Mouse (Mus musculus): Measurements from ENCODE around the gene 6820408C15Rik.
A peak's percentile ranks its signal among the peaks of the same experiment; 100 is the strongest.
"Not testable (repeated sequence)": the region's sequence is repeated elsewhere in the genome, so short reads cannot be mapped to it uniquely, and the experiment has no call there.

6820408C15Rik gene

GRCm38 (mm10) chr2:152411471-152411870 is 3.9 kb upstream of the 6820408C15Rik start:
- DNase-seq (ENCODE audit: low read depth, low spot score), result no peak

- no peak for DNase-seq (ENCODE audit: low read depth, low spot score)
Observed at GRCm38 (mm10) chr2:152412526-152413157, 2.7 kb upstream of the 6820408C15Rik start.

GRCm38 (mm10) chr2:152413158-152413764 is 2.1 kb upstream of the 6820408C15Rik start:
- DNase-seq (ENCODE audit: low read depth, low spot score), result no peak

GRCm38 (mm10) chr2:152413765-152414584 is 1.4 kb upstream of the 6820408C15Rik start:
- DNase-seq (ENCODE audit: low read depth, low spot score), result no peak

GRCm38 (mm10) chr2:152414591-152415165 is 709 bp upstream of the 6820408C15Rik start, which contains the start of gene Zcchc3:
Gene Zcchc3, minus strand, starts transcription at chr2:152415027.
- peak; percentile 89 for DNase-seq (ENCODE audit: low read depth, low spot score)

GRCm38 (mm10) chr2:152415786-152416185 is 399 bp downstream of the 6820408C15Rik start:
- DNase-seq (ENCODE audit: low read depth, low spot score), result no peak

- no peak for DNase-seq (ENCODE audit: low read depth, low spot score)
Observed at GRCm38 (mm10) chr2:152427493-152427892, 12.1 kb downstream of the 6820408C15Rik start.

- not testable (repeated sequence) for DNase-seq (ENCODE audit: low read depth, low spot score)
Observed at GRCm38 (mm10) chr2:152428481-152428880, 13.1 kb downstream of the 6820408C15Rik start.

- DNase-seq (ENCODE audit: low read depth, low spot score), result no peak
Observed at GRCm38 (mm10) chr2:152436405-152436901, 21.1 kb downstream of the 6820408C15Rik start.

GRCm38 (mm10) chr2:152436983-152437860 is 21.8 kb downstream of the 6820408C15Rik start:
- peak; percentile 79 for DNase-seq (ENCODE audit: low read depth, low spot score)

- DNase-seq (ENCODE audit: low read depth, low spot score), result no peak
Observed at GRCm38 (mm10) chr2:152438963-152439362, 23.6 kb downstream of the 6820408C15Rik start.

- no peak for DNase-seq (ENCODE audit: low read depth, low spot score)
Observed at GRCm38 (mm10) chr2:152439833-152440232, 24.4 kb downstream of the 6820408C15Rik start.

GRCm38 (mm10) chr2:152442322-152442721 is 26.9 kb downstream of the 6820408C15Rik start:
- no peak for DNase-seq (ENCODE audit: low read depth, low spot score)

GRCm38 (mm10) chr2:152443281-152443680 is 27.9 kb downstream of the 6820408C15Rik start:
- no peak for DNase-seq (ENCODE audit: low read depth, low spot score)

- no peak for DNase-seq (ENCODE audit: low read depth, low spot score)
Observed at GRCm38 (mm10) chr2:152446642-152447041, 31.3 kb downstream of the 6820408C15Rik start.

- no peak for DNase-seq (ENCODE audit: low read depth, low spot score)
Observed at GRCm38 (mm10) chr2:152447461-152447860, 32.1 kb downstream of the 6820408C15Rik start.

GRCm38 (mm10) chr2:152450241-152450640 is 34.9 kb downstream of the 6820408C15Rik start:
- DNase-seq (ENCODE audit: low read depth, low spot score), result peak; percentile 61

- no peak for DNase-seq (ENCODE audit: low read depth, low spot score)
Observed at GRCm38 (mm10) chr2:152452101-152452781, 36.9 kb downstream of the 6820408C15Rik start.

GRCm38 (mm10) chr2:152459241-152459640 is 43.9 kb downstream of the 6820408C15Rik start:
- no peak for DNase-seq (ENCODE audit: low read depth, low spot score)

- no peak for DNase-seq (ENCODE audit: low read depth, low spot score)
Observed at GRCm38 (mm10) chr2:152464570-152465150, 49.3 kb downstream of the 6820408C15Rik start, which contains the start of gene Defb23. Gene Defb23, minus strand, starts transcription at chr2:152464620.

All from embryo, embryonic 11.5 days (tissue).